Mouse (Mus musculus) midbrain, embryonic 16.5 days (tissue): ENCODE results near the gene Arhgef15. TPM values are rescaled to one million over a fixed set of nuclear protein-coding genes. Genes with fewer than 3 reads are reported as not detected.
A peak's percentile ranks its signal among the peaks of the same experiment; 100 is the strongest.

Experiments
- ATAC-seq: fragments of 200-750 bp; cut with Nextera tagmentation; 2 replicates; pipeline ENCODE4 v1.8.0; 2017; ENCODE audit warnings: moderate TSS enrichment
- H3K27ac ChIP-seq: fragments of 300-500 bp; sonication (generic); 2 replicates; pipeline ENCODE4 v1.5.1; 2014; ENCODE audit warnings: mild to moderate bottlenecking, low read length, mixed read lengths
- H3K27me3 ChIP-seq: fragments of 300-500 bp; sonication (generic); 2 replicates; pipeline ENCODE4 v1.6.1; 2014; ENCODE audit warnings: low read depth, low read length, mixed read lengths; ENCODE audit not compliant: control insufficient read depth, insufficient read depth
- H3K36me3 ChIP-seq: fragments of 300-500 bp; sonication (generic); 2 replicates; pipeline ENCODE4 v1.6.1; 2014; ENCODE audit warnings: mild to moderate bottlenecking, low read length, moderate library complexity, mixed read lengths; ENCODE audit not compliant: control insufficient read depth, insufficient read depth
- H3K4me1 ChIP-seq: fragments of 300-500 bp; sonication (generic); 2 replicates; pipeline ENCODE4 v1.6.1; 2014; ENCODE audit warnings: mild to moderate bottlenecking, low read length, mixed read lengths; ENCODE audit not compliant: control insufficient read depth, insufficient read depth
- H3K4me2 ChIP-seq: fragments of 300-500 bp; sonication (generic); 2 replicates; pipeline ENCODE4 v1.6.1; 2014; ENCODE audit warnings: mild to moderate bottlenecking, low read length, mixed read lengths
- H3K4me3 ChIP-seq: fragments of 300-500 bp; sonication (generic); 2 replicates; pipeline ENCODE4 v1.5.1; 2014; ENCODE audit warnings: low read depth, mild to moderate bottlenecking, low read length, moderate library complexity, mixed read lengths
- H3K9ac ChIP-seq: fragments of 300-500 bp; sonication (generic); 2 replicates; pipeline ENCODE4 v1.6.1; 2014; ENCODE audit warnings: low read depth, low read length, mixed read lengths
- H3K9me3 ChIP-seq: fragments of 300-500 bp; sonication (generic); replicated peaks from 2 replicates; pipeline ENCODE4 v1.6.1; 2014; ENCODE audit warnings: mild to moderate bottlenecking, low read length, mixed read lengths; ENCODE audit not compliant: control insufficient read depth, poor library complexity, severe bottlenecking
- WGBS: fragments of 180-500 bp; shearing (Covaris S2); extraction: QIAGEN DNeasy Blood & Tissue Kit; methylation state at CpG from one replicate; pipeline ENCODE4 v1.1.7; 2014; 5-methylcytosine and 5-hydroxymethylcytosine counted together
- polyA plus RNA-seq: library from polyadenylated mRNA; unstranded; fragments of >200 nt; fragmentation: Nextera tagmentation; extraction: Ambion mirVana; gene quantifications from 2 replicates; pipeline ENCODE4 v1.2.1, GENCODE M21; 2015

Arhgef15 gene
- polyA plus RNA-seq, 1 experiment from 2014 or later, result 30.5 TPM

GRCm38 (mm10) chr11:68957971-68958370 lies 691 bp upstream of the Arhgef15 start:
- Histone ChIP-seq H3K9me3 (no peaks in the 10 kb centered on the region), H3K27me3 (peaks cover 23% of the 10 kb centered on the region)
- WGBS, result 100% methylated on average over 1 of the region's 1 CpGs

DNA sequence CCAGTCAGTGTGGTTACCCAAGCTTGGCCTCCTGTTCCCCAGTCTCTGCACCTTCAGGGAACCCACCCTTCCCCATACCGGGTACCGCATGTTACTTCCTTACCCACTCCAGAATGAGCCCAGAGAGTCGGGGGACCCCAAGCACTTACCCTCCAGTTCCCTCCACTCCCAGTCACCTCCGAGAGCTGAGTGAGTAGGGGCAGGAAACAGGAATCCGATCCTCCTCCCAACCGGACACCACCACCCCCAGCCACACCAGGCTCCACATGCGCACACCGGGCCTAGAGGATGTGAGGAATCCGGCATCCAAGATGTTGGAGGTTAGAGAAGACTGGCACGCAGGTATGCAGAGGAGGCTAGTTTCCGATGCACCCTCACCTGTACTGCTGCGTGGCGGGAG lies 583 bp downstream of the Arhgef15 start:
- no peak overlapping the region for H3K9ac ChIP-seq
- no peaks in the 10 kb centered on the region for H3K36me3 ChIP-seq
- H3K27me3 ChIP-seq, result peaks cover 23% of the 10 kb centered on the region
- 36% methylated on average over 13 of the region's 13 CpGs for WGBS
- no peak overlapping the region for H3K27ac ChIP-seq
- H3K4me3 ChIP-seq, result no peak overlapping the region
- no peak overlapping the region for H3K4me2 ChIP-seq
- peaks cover 12% of the 10 kb centered on the region for H3K4me1 ChIP-seq
- H3K9me3 ChIP-seq, result no peaks in the 10 kb centered on the region
- no peak for ATAC-seq

More at GRCm38 (mm10) chr11:68957971-68958370, 691 bp upstream of the Arhgef15 start:
- Histone ChIP-seq H3K9ac (no peak overlapping the region), H3K27ac (no peak overlapping the region), H3K4me2 (no peak overlapping the region), H3K36me3 (no peaks in the 10 kb centered on the region), H3K4me1 (peaks cover 12% of the 10 kb centered on the region), H3K4me3 (no peak overlapping the region)
- ATAC-seq, result no peak

GRCm38 (mm10) chr11:68956107-68956506 lies 1.2 kb downstream of the Arhgef15 start:
- ATAC-seq, result no peak
- H3K4me1 ChIP-seq, result peaks cover 12% of the 10 kb centered on the region
- no peak overlapping the region for H3K9ac ChIP-seq
- H3K4me2 ChIP-seq, result no peak overlapping the region
- no peaks in the 10 kb centered on the region for H3K36me3 ChIP-seq
- H3K27ac ChIP-seq, result no peak overlapping the region
- H3K4me3 ChIP-seq, result no peak overlapping the region
- no peaks in the 10 kb centered on the region for H3K9me3 ChIP-seq
- H3K27me3 ChIP-seq, result peaks cover 23% of the 10 kb centered on the region
- 38% methylated on average over 3 of the region's 3 CpGs for WGBS

- H3K4me2 ChIP-seq, result peak overlapping the region; percentile 60; the same call in 1 of the 2 replicates
- H3K9me3 ChIP-seq, result no peaks in the 10 kb centered on the region
- no peak overlapping the region for H3K27ac ChIP-seq
- peaks cover 23% of the 10 kb centered on the region for H3K27me3 ChIP-seq
- peaks cover 12% of the 10 kb centered on the region for H3K4me1 ChIP-seq
- no peak overlapping the region for H3K4me3 ChIP-seq
- no peaks in the 10 kb centered on the region for H3K36me3 ChIP-seq
- WGBS, result 76% methylated on average over 5 of the region's 5 CpGs
- no peak for ATAC-seq
- no peak overlapping the region for H3K9ac ChIP-seq
These were observed 1.8 kb downstream of the Arhgef15 start for GRCm38 (mm10) chr11:68955473-68955872.

GRCm38 (mm10) chr11:68954408-68954807 lies 2.9 kb downstream of the Arhgef15 start:
- Histone ChIP-seq H3K27ac (no peak overlapping the region), H3K27me3 (peaks cover 23% of the 10 kb centered on the region), H3K4me2 (peak overlapping the region; percentile 60), H3K36me3 (no peaks in the 10 kb centered on the region), H3K4me3 (peak overlapping the region; percentile 33), H3K9me3 (no peaks in the 10 kb centered on the region), H3K9ac (peak overlapping the region; percentile 48), H3K4me1 (peaks cover 12% of the 10 kb centered on the region)
- WGBS, result 2% methylated on average over 17 of the region's 17 CpGs
- ATAC-seq, result no peak

GRCm38 (mm10) chr11:68953903-68954302 lies 3.4 kb downstream of the Arhgef15 start:
- Histone ChIP-seq H3K36me3 (no peaks in the 10 kb centered on the region), H3K9ac (no peak overlapping the region), H3K27ac (no peak overlapping the region), H3K4me1 (peaks cover 12% of the 10 kb centered on the region), H3K4me3 (no peak overlapping the region; the same call in 1 of the 2 replicates), H3K9me3 (no peaks in the 10 kb centered on the region), H3K27me3 (peaks cover 23% of the 10 kb centered on the region), H3K4me2 (peak overlapping the region; percentile 60; the same call in 1 of the 2 replicates)
- ATAC-seq, result no peak
- WGBS, result 5% methylated on average over 13 of the region's 13 CpGs

- Histone ChIP-seq H3K4me2 (peak overlapping the region; percentile 56), H3K27me3 (no peaks in the 10 kb centered on the region), H3K9me3 (no peaks in the 10 kb centered on the region), H3K4me1 (peaks cover 10% of the 10 kb centered on the region), H3K4me3 (peak overlapping the region; percentile 49), H3K27ac (peak overlapping the region; percentile 90), H3K9ac (peak overlapping the region; percentile 70), H3K36me3 (0 out of 2 replicates have a peak, but pooled peaks cover 4% of the 10 kb centered on the region)
- peak; percentile 86 for ATAC-seq
- WGBS, result 4% methylated on average over 12 of the region's 12 CpGs
These were observed 9.7 kb downstream of the Arhgef15 start for GRCm38 (mm10) chr11:68947542-68947993.

DNA sequence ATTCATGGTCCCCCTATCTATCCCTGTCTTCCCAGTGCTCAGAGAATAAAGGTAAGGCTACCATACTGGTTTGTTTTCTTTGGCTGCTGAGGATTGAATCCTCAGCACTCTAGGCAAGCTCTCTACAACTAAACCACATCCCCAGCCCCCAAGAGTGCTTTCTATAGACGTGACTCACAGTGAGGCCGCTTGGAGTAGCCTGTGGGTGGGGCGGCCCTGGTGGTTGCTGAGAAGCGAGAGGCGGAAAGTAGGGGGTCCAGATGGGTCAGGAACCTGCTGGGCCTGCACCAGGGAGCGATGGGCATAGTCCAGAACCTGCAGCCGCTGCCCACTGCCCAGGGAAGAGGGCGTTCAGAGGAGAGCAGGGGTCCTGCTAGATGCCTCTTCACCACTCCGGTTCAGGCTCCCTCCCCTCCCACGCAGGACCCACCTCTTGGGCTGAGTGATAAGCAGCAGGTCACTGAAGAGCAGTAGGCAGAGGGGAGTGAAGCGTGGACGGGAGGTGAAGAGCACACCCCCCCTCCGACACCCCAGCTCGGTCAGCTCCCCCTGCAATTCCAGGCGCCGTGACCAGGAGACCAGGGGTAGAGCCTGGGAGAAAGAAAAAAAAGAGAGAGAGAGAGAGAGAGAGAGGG lies 10.4 kb downstream of the Arhgef15 start:
- ATAC-seq, result peak; percentile 69
- Histone ChIP-seq H3K4me2 (peak overlapping the region; percentile 56), H3K36me3 (0 out of 2 replicates have a peak, but pooled peaks cover 4% of the 10 kb centered on the region), H3K9ac (peak overlapping the region; percentile 70), H3K27me3 (no peaks in the 10 kb centered on the region), H3K9me3 (no peaks in the 10 kb centered on the region), H3K4me1 (peaks cover 10% of the 10 kb centered on the region), H3K27ac (peak overlapping the region; percentile 90), H3K4me3 (peak overlapping the region; percentile 49)
- 5% methylated on average over 14 of the region's 16 CpGs for WGBS

- no peaks in the 10 kb centered on the region for H3K27me3 ChIP-seq
- ATAC-seq, result no peak
- H3K9me3 ChIP-seq, result no peaks in the 10 kb centered on the region
- H3K4me2 ChIP-seq, result peak overlapping the region; percentile 56
- 0 out of 2 replicates have a peak, but pooled peaks cover 4% of the 10 kb centered on the region for H3K36me3 ChIP-seq
- no peak overlapping the region; the same call in 1 of the 2 replicates for H3K9ac ChIP-seq
- peak overlapping the region; percentile 90; the same call in 1 of the 2 replicates for H3K27ac ChIP-seq
- H3K4me1 ChIP-seq, result peaks cover 10% of the 10 kb centered on the region
- peak overlapping the region; percentile 49 for H3K4me3 ChIP-seq
- 94% methylated on average over 4 of the region's 4 CpGs for WGBS
These were observed 11.3 kb downstream of the Arhgef15 start for GRCm38 (mm10) chr11:68946001-68946400.
